In genomic region chr5:28046966-28047365, GRCm38 (mm10) we compare ENCODE assay signal across 16 mouse cellular contexts.
"Had no signal": no experiment of that assay in that cellular context is flagged by ENCODE, and none has a peak within 500 bp of the region (broad histone marks: within the 10 kb centered on the region; RNA-seq: fewer than 3 reads in every experiment).

No protein-coding gene starts in this region.

- H3K4me3 ChIP-seq: layer of hippocampus, adult 2 months; limb, embryonic 10.5 days; limb, embryonic 13.5 days; liver, embryonic 12.5 days; liver, embryonic 15.5 days; stomach, embryonic 15.5 days had no signal

- DNase-seq: kidney, adult 11 months; kidney, postnatal 25 days; layer of hippocampus, adult 9-11 months; lung, adult 2 months; lung, postnatal 14 days; midbrain, embryonic 14.5 days; thymus, postnatal 25 days had no signal

- H3K27ac ChIP-seq: kidney, postnatal 0 days; layer of hippocampus, adult 2 months; limb, embryonic 10.5 days; limb, embryonic 13.5 days; liver, embryonic 12.5 days; liver, embryonic 15.5 days; stomach, embryonic 15.5 days had no signal

- ATAC-seq: inflammation-experienced regulatory T-cells, adult 6 months; liver, embryonic 12.5 days had no signal

- H3K27me3 ChIP-seq: limb, embryonic 13.5 days; liver, embryonic 15.5 days; stomach, embryonic 15.5 days had no signal

- H3K36me3 ChIP-seq: limb, embryonic 10.5 days; limb, embryonic 13.5 days; liver, embryonic 12.5 days; liver, embryonic 15.5 days; stomach, embryonic 15.5 days had no signal

- H3K9ac ChIP-seq: limb, embryonic 13.5 days; liver, embryonic 12.5 days; liver, embryonic 15.5 days; stomach, embryonic 15.5 days had no signal

- H3K4me1 ChIP-seq: limb, embryonic 10.5 days; limb, embryonic 13.5 days; stomach, embryonic 15.5 days had no signal

- H3K9me3 ChIP-seq: liver, embryonic 12.5 days; liver, embryonic 15.5 days; stomach, embryonic 15.5 days had no signal

- H3K4me2 ChIP-seq: limb, embryonic 13.5 days; liver, embryonic 12.5 days; liver, embryonic 15.5 days; midbrain, embryonic 11.5 days; stomach, embryonic 15.5 days had no signal
